Mouse (Mus musculus) forebrain, embryonic 11.5 days (tissue): ENCODE measurements around the gene Myo16. TPM values are rescaled to one million over a fixed set of nuclear protein-coding genes. Genes with fewer than 3 reads are reported as not detected.

ENCODE experiments used
- ATAC-seq: fragments of 200-750 bp; cut with Nextera tagmentation; replicated peaks from 2 replicates; pipeline ENCODE4 v1.8.0; 2017; ENCODE audit warnings: moderate TSS enrichment; ENCODE audit not compliant: low FRiP score
- DNase-seq: peaks from one replicate; pipeline ENCODE4 v3.0.0-alpha.2; 2017; ENCODE audit warnings: low spot score
- H3K27ac ChIP-seq: fragments of 300-500 bp; sonication (generic); 2 replicates; pipeline ENCODE4 v1.5.1; 2014; ENCODE audit warnings: low read depth, low read length
- H3K27me3 ChIP-seq: fragments of 300-500 bp; sonication (generic); 2 replicates; pipeline ENCODE4 v1.6.1; 2014; ENCODE audit warnings: mild to moderate bottlenecking, low read length, mixed read lengths; ENCODE audit not compliant: control insufficient read depth, insufficient read depth
- H3K36me3 ChIP-seq: fragments of 300-500 bp; sonication (generic); 2 replicates; pipeline ENCODE4 v1.6.1; 2014; ENCODE audit warnings: mild to moderate bottlenecking, low read length, moderate library complexity, mixed read lengths; ENCODE audit not compliant: control insufficient read depth, insufficient read depth
- H3K4me1 ChIP-seq: fragments of 300-500 bp; sonication (generic); replicated peaks from 2 replicates; pipeline ENCODE4 v1.6.1; 2014; ENCODE audit warnings: low read length, mixed read lengths; ENCODE audit not compliant: control insufficient read depth, insufficient read depth
- H3K4me2 ChIP-seq: fragments of 300-500 bp; sonication (generic); 2 replicates; pipeline ENCODE4 v1.6.1; 2014; ENCODE audit warnings: low read depth, mild to moderate bottlenecking, low read length, moderate library complexity, mixed read lengths; ENCODE audit not compliant: severe bottlenecking
- H3K4me3 ChIP-seq: fragments of 300-500 bp; sonication (generic); 2 replicates; pipeline ENCODE4 v1.5.1; 2014; ENCODE audit warnings: low read depth, low read length
- H3K9ac ChIP-seq: fragments of 300-500 bp; sonication (generic); 2 replicates; pipeline ENCODE4 v1.6.1; 2014; ENCODE audit warnings: low read length
- H3K9me3 ChIP-seq: fragments of 300-500 bp; sonication (generic); 2 replicates; pipeline ENCODE4 v1.6.1; 2016; ENCODE audit warnings: low read length, mixed read lengths; ENCODE audit not compliant: control insufficient read depth
- WGBS: fragments of 180-500 bp; shearing (Covaris S2); extraction: QIAGEN DNeasy Blood & Tissue Kit; methylation state at CpG from one replicate; pipeline ENCODE4 v1.1.7; 2014; 5-methylcytosine and 5-hydroxymethylcytosine counted together
- polyA plus RNA-seq: library from polyadenylated mRNA; unstranded; fragments of >200 nt; fragmentation: Nextera tagmentation; extraction: Ambion mirVana; gene quantifications from 2 replicates; pipeline ENCODE4 v1.2.1, GENCODE M21; 2014

The Myo16 gene
- polyA plus RNA-seq, 1 experiment from 2014 or later = 1.6 TPM

DNA sequence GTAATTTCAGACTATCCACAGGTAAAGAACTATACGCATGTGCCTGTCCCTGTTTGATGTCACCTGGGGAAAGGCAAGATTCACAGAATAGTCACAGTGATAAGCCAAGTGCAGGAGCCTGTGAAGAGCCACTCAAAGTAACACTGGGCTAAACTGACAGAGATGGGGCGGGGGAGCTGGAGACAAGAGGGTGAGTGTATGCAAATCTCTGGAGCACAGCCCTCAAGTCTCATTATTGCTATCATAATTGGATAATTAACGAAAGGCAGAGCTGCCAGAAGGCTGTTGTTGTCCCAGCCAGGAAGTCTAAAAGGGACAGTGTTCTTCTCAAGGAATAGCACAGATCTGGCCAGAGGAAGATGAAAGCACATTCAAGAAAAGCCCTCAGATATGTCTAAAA, 490.8 kb downstream of the Myo16 start:
- Histone ChIP-seq H3K9ac (no peak overlapping the region), H3K27me3 (no peaks in the 10 kb centered on the region), H3K36me3 (no peaks in the 10 kb centered on the region), H3K4me2 (no peak overlapping the region), H3K27ac (no peak overlapping the region), H3K9me3 (no peaks in the 10 kb centered on the region), H3K4me1 (peaks cover 4% of the 10 kb centered on the region; the same call in 1 of the 2 replicates), H3K4me3 (no peak overlapping the region)
- ATAC-seq (peak; percentile 67; the same call in 1 of the 2 replicates), DNase-seq (peak; percentile 50)
- 46% methylated on average over 3 of the region's 3 CpGs for WGBS

DNA sequence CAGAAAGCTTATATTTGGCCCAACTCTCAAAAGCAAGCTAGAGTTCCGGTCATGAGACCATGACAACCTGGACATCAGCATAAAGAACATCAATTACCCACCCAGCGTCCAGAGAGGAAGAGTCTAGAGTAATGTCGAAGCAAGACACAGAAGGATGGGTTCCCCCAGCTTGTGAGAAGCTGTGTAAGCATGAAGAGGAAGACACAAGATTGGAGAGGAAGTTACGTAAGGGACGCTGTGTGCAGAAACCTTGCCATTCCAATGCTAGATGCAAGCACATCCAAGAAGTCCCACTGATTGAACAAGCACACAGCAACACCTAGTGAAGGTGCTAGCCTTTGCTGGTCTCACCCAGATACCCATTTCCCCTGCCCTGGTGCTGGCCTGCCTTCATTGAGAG, 492.0 kb downstream of the Myo16 start:
- no peak overlapping the region for H3K27ac ChIP-seq
- 90% methylated on average over 5 of the region's 5 CpGs for WGBS
- no peak overlapping the region for H3K9ac ChIP-seq
- peaks cover 4% of the 10 kb centered on the region; the same call in 1 of the 2 replicates for H3K4me1 ChIP-seq
- no peaks in the 10 kb centered on the region for H3K9me3 ChIP-seq
- H3K4me3 ChIP-seq = no peak overlapping the region
- no peaks in the 10 kb centered on the region for H3K36me3 ChIP-seq
- no peak for DNase-seq
- ATAC-seq = no peak
- H3K27me3 ChIP-seq = no peaks in the 10 kb centered on the region
- no peak overlapping the region for H3K4me2 ChIP-seq

GRCm38 (mm10) chr8:10646485-10646884, 492.8 kb downstream of the Myo16 start:
- H3K4me3 ChIP-seq = no peak overlapping the region
- H3K4me2 ChIP-seq = no peak overlapping the region
- no peak overlapping the region for H3K27ac ChIP-seq
- DNase-seq = no peak
- H3K36me3 ChIP-seq = no peaks in the 10 kb centered on the region
- H3K4me1 ChIP-seq = peaks cover 4% of the 10 kb centered on the region; the same call in 1 of the 2 replicates
- no peaks in the 10 kb centered on the region for H3K27me3 ChIP-seq
- no peaks in the 10 kb centered on the region for H3K9me3 ChIP-seq
- no peak overlapping the region for H3K9ac ChIP-seq
- WGBS = 73% methylated on average over 10 of the region's 10 CpGs
- ATAC-seq = no peak

GRCm38 (mm10) chr8:10651546-10652315, 498.0 kb downstream of the Myo16 start:
- H3K27me3 ChIP-seq = no peaks in the 10 kb centered on the region
- 74% methylated on average over 12 of the region's 12 CpGs for WGBS
- H3K36me3 ChIP-seq = no peaks in the 10 kb centered on the region
- H3K9me3 ChIP-seq = no peaks in the 10 kb centered on the region
- H3K4me2 ChIP-seq = no peak overlapping the region
- DNase-seq (no peak), ATAC-seq (no peak)
- H3K27ac ChIP-seq = no peak overlapping the region
- no peaks in the 10 kb centered on the region for H3K4me1 ChIP-seq
- H3K4me3 ChIP-seq = no peak overlapping the region
- no peak overlapping the region for H3K9ac ChIP-seq

- Histone ChIP-seq H3K9me3 (no peaks in the 10 kb centered on the region), H3K4me2 (no peak overlapping the region), H3K36me3 (no peaks in the 10 kb centered on the region), H3K4me3 (no peak overlapping the region), H3K4me1 (no peaks in the 10 kb centered on the region), H3K27me3 (no peaks in the 10 kb centered on the region), H3K27ac (no peak overlapping the region), H3K9ac (no peak overlapping the region)
- DNase-seq (no peak), ATAC-seq (no peak)
- 89% methylated on average over 9 of the region's 9 CpGs for WGBS
Measured at GRCm38 (mm10) chr8:10653282-10653681, 499.6 kb downstream of the Myo16 start.

- H3K4me3 ChIP-seq = no peak overlapping the region
- WGBS = 89% methylated on average over 9 of the region's 9 CpGs
- no peak overlapping the region for H3K27ac ChIP-seq
- DNase-seq = no peak
- H3K4me2 ChIP-seq = no peak overlapping the region
- no peaks in the 10 kb centered on the region for H3K4me1 ChIP-seq
- no peak overlapping the region for H3K9ac ChIP-seq
- no peaks in the 10 kb centered on the region for H3K9me3 ChIP-seq
- H3K36me3 ChIP-seq = no peaks in the 10 kb centered on the region
- H3K27me3 ChIP-seq = no peaks in the 10 kb centered on the region
- no peak for ATAC-seq
Measured at GRCm38 (mm10) chr8:10654922-10655518, 501.3 kb downstream of the Myo16 start.

- H3K36me3 ChIP-seq = no peaks in the 10 kb centered on the region
- H3K9me3 ChIP-seq = peaks cover 2% of the 10 kb centered on the region; the same call in 1 of the 2 replicates
- WGBS = 13% methylated on average over 8 of the region's 8 CpGs
- peaks cover 27% of the 10 kb centered on the region for H3K4me1 ChIP-seq
- no peaks in the 10 kb centered on the region for H3K27me3 ChIP-seq
- no peak overlapping the region for H3K4me3 ChIP-seq
- no peak overlapping the region for H3K9ac ChIP-seq
- peak overlapping the region; percentile 37; the same call in 1 of the 2 replicates for H3K27ac ChIP-seq
- no peak overlapping the region for H3K4me2 ChIP-seq
- ATAC-seq = peak; percentile 80
- peak; percentile 72 for DNase-seq
Measured at GRCm38 (mm10) chr8:10663770-10664470, 510.2 kb downstream of the Myo16 start.

DNA sequence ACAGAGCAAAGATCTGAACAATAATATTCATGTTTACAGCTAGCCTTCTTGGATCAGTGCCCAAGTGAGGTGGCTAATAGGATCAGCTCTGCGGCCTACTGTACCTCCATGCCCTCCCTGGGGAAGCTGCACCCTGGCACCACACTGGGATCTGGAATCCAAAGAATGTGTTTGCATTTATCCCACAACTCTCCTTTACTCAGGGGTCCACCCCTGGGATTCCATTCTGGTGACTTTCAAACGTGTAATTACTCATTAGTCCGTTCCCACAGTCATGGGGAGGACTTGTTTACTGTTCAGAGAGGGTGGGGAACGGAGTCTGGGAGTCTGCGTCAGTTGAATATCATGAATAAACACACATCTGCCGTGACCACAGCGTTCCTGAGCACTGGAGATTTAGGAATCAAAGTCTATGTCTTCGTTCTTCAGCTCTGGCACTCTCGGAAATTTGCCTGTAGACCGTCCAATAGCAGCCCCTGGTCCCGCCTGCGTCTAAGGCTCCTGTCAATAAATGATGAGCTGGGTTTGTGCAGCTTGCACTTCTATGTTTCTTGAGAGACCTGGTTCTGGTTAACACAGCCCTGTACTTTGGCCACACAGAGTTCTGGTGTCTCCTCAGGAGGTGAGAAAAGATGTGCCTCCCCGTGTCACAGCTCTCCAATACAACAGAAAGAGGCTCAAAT, 511.3 kb downstream of the Myo16 start:
- H3K27me3 ChIP-seq = no peaks in the 10 kb centered on the region
- ATAC-seq (peak; percentile 57; the same call in 1 of the 2 replicates), DNase-seq (peak; percentile 54)
- H3K9ac ChIP-seq = no peak overlapping the region
- no peak overlapping the region for H3K4me3 ChIP-seq
- no peak overlapping the region for H3K27ac ChIP-seq
- 7% methylated on average over 13 of the region's 13 CpGs for WGBS
- H3K4me2 ChIP-seq = no peak overlapping the region
- peaks cover 2% of the 10 kb centered on the region; the same call in 1 of the 2 replicates for H3K9me3 ChIP-seq
- peaks cover 27% of the 10 kb centered on the region for H3K4me1 ChIP-seq
- H3K36me3 ChIP-seq = no peaks in the 10 kb centered on the region
